Mouse (Mus musculus) kidney, postnatal 0 days (tissue): ENCODE data around the gene Sox5. TPM values are rescaled to one million over a fixed set of nuclear protein-coding genes. Genes with fewer than 3 reads are reported as not detected.

Source experiments
- ATAC-seq: fragments of 200-750 bp; cut with Nextera tagmentation; replicated peaks from 2 replicates; pipeline ENCODE4 v1.8.0; 2017; ENCODE audit warnings: low read depth, moderate number of reproducible peaks, moderate TSS enrichment, moderate library complexity; ENCODE audit not compliant: low FRiP score
- DNase-seq: peaks from one replicate; pipeline ENCODE4 v3.0.0-alpha.2; 2016; ENCODE audit warnings: low spot score
- H3K27ac ChIP-seq: fragments of 300-500 bp; sonication (generic); 2 replicates; pipeline ENCODE4 v1.5.1; 2014; ENCODE audit warnings: mild to moderate bottlenecking
- H3K27me3 ChIP-seq: fragments of 300-500 bp; sonication (generic); 2 replicates; pipeline ENCODE4 v1.6.1; 2014; ENCODE audit warnings: low read length, mixed read lengths; ENCODE audit not compliant: insufficient read depth
- H3K36me3 ChIP-seq: fragments of 300-500 bp; sonication (generic); 2 replicates; pipeline ENCODE4 v1.6.1; 2014; ENCODE audit warnings: low read length, mixed read lengths; ENCODE audit not compliant: insufficient read depth
- H3K4me1 ChIP-seq: fragments of 300-500 bp; sonication (generic); replicated peaks from 2 replicates; pipeline ENCODE4 v1.6.1; 2014; ENCODE audit warnings: antibody characterized with exemption, low read length, mixed read lengths; ENCODE audit not compliant: insufficient read depth
- H3K4me2 ChIP-seq: fragments of 300-500 bp; sonication (generic); 2 replicates; pipeline ENCODE4 v1.6.1; 2014; ENCODE audit warnings: mild to moderate bottlenecking, low read length, moderate library complexity, mixed read lengths
- H3K4me3 ChIP-seq: fragments of 300-500 bp; sonication (generic); replicated peaks from 2 replicates; pipeline ENCODE4 v1.5.1; 2014; ENCODE audit warnings: low read depth, low read length
- H3K9ac ChIP-seq: fragments of 300-500 bp; sonication (generic); 2 replicates; pipeline ENCODE4 v1.6.1; 2014; ENCODE audit warnings: low read depth, low read length
- H3K9me3 ChIP-seq: fragments of 300-500 bp; sonication (generic); replicated peaks from 2 replicates; pipeline ENCODE4 v1.6.1; 2016; ENCODE audit warnings: low read length, inconsistent platforms, mixed read lengths
- CTCF ChIP-seq: IDR thresholded peaks from 2 replicates; pipeline ENCODE4 v1.5.1; 2016; ENCODE audit warnings: antibody characterized with exemption, low read depth, mild to moderate bottlenecking, moderate library complexity
- WGBS: fragments of 180-500 bp; shearing (Covaris S2); extraction: QIAGEN DNeasy Blood & Tissue Kit; methylation state at CpG from one replicate; pipeline ENCODE4 v1.1.7; 2014; 5-methylcytosine and 5-hydroxymethylcytosine counted together
- polyA plus RNA-seq: library from polyadenylated mRNA; unstranded; fragments of >200 nt; fragmentation: Nextera tagmentation; extraction: Ambion mirVana; gene quantifications from 2 replicates; pipeline ENCODE4 v1.2.1, GENCODE M21; 2015

Gene Sox5
- polyA plus RNA-seq, 1 experiment from 2014 or later: 6.1 TPM

DNA sequence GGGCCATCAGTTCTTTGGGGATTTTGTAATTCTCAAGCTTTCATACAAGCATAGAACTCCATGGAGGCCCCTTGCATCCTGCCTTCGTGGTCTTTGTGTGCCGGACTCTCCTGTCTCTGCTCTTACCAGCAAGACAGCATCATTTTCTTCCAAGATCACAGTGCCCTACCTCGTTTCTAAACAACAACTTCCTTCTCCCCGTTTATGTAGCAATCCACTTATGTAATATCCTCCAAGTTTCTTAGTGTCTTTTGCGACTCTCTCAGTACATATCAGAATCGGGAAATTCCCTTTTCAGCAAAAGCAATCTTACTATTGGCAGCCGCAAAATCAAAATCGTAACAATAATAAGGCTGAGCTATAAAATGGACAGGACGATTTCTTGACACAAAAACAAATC is 324.3 kb downstream of the Sox5 start:
- 89% methylated on average over 9 of the region's 9 CpGs for WGBS
- no peaks in the 10 kb centered on the region for H3K4me1 ChIP-seq
- no peaks in the 10 kb centered on the region for H3K9me3 ChIP-seq
- H3K4me3 ChIP-seq: no peak overlapping the region
- ATAC-seq: no peak
- DNase-seq: no peak
- no peak overlapping the region for H3K27ac ChIP-seq
- H3K4me2 ChIP-seq: no peak overlapping the region
- TF ChIP-seq CTCF: no peak
- no peak overlapping the region for H3K9ac ChIP-seq
- H3K36me3 ChIP-seq: no peaks in the 10 kb centered on the region
- H3K27me3 ChIP-seq: no peaks in the 10 kb centered on the region

DNA sequence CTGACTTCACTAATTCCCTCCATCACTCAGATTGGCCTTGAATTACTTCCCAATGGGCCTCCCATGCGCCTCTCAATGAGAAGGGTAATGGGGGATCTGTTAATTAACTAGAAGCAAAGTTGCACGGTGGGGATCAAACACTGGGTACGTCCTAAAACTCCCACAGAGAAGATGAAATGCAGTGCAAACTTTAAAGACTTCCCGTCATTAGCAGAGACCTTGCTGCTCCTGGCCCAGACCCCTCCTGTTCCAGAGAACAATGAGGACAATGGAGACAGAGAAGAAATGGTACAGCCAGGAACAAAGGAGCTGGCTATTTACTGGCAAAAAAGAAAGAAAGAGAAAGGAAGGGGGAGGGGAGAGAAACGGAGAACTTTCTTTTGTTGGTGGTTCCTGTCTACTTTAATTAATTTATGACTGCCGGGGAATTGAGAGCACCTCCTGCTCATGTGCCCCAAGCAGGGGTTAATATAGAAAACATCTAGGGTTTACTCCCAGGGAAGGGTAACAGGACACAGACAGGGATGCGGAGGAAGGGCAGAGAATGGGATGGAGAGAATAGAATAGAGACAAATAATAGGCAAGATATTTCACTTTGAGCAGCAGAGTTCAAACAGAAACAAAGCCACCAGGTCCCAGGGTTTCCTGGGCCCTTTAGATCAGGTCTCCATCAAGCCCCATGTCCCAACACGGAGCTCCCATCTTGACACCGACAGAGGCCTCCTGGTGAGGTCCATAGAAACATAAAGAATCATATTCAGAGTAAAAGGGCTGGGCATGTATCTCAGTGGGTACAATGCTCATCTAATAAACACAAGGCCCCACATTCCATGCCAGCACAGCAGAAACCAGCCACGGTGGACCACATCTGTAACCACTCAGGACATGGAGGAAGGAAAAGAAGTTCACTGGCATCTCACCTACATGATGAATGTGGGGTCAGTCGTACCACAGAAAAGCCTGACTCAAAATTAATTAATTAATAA is 327.2 kb downstream of the Sox5 start:
- Histone ChIP-seq H3K4me1 (no peaks in the 10 kb centered on the region), H3K27ac (no peak overlapping the region), H3K36me3 (no peaks in the 10 kb centered on the region), H3K4me3 (no peak overlapping the region), H3K27me3 (no peaks in the 10 kb centered on the region), H3K9ac (no peak overlapping the region), H3K4me2 (0 out of 2 replicates have a peak overlapping the region, but pooled peaks have one; percentile 3), H3K9me3 (no peaks in the 10 kb centered on the region)
- ATAC-seq: no peak
- no peak for TF ChIP-seq CTCF
- peak; percentile 16 for DNase-seq
- WGBS: 30% methylated on average over 11 of the region's 11 CpGs

DNA sequence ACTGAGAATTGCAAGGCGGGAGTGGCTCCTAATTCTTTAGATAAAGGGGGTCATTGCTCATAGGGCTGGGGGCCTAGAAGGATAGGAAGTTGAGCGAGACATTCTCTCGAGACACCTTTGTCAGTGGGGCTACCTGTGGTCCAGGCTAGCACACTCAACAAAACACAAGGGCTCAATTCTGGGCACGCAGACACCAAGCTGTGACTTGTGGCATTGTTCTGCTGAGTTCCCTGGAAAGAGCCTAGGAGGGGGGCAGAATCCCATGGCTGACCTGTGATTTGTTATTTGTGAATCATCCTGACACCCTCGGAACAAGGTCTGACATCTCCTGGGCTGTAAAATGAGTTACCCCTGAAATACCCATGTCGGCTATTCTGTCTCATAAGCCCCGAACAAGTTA is 328.2 kb downstream of the Sox5 start:
- WGBS: 60% methylated on average over 7 of the region's 7 CpGs
- H3K4me1 ChIP-seq: no peaks in the 10 kb centered on the region
- no peaks in the 10 kb centered on the region for H3K27me3 ChIP-seq
- TF ChIP-seq CTCF: no peak
- no peaks in the 10 kb centered on the region for H3K9me3 ChIP-seq
- H3K9ac ChIP-seq: no peak overlapping the region
- no peak overlapping the region for H3K27ac ChIP-seq
- no peak overlapping the region for H3K4me2 ChIP-seq
- no peak for DNase-seq
- H3K4me3 ChIP-seq: no peak overlapping the region
- no peak for ATAC-seq
- H3K36me3 ChIP-seq: no peaks in the 10 kb centered on the region

DNA sequence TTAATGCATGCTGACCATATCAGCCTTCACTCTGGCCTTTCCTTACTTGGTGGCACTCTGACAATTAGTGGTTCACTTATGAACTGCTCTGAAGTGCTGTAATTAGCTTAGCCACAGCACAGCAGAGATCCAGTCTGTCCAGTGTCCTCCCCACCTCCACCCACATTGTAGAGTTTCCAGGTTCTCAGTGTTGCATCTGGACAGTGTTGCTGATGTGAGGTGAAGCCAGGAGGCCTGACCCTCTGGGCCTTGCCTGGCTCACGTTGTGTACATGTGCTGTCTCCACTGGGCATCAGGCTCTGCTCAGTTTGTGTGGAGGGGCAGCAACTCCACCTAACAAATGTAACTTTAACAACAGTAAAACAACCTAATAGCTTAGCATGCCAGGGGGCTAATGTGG is 328.6 kb downstream of the Sox5 start:
- ATAC-seq (no peak), DNase-seq (no peak)
- Histone ChIP-seq H3K9me3 (no peaks in the 10 kb centered on the region), H3K36me3 (no peaks in the 10 kb centered on the region), H3K4me2 (no peak overlapping the region), H3K4me3 (no peak overlapping the region), H3K27ac (no peak overlapping the region), H3K4me1 (no peaks in the 10 kb centered on the region), H3K9ac (no peak overlapping the region), H3K27me3 (no peaks in the 10 kb centered on the region)
- no peak for TF ChIP-seq CTCF
- 42% methylated on average over 1 of the region's 1 CpGs for WGBS

DNA sequence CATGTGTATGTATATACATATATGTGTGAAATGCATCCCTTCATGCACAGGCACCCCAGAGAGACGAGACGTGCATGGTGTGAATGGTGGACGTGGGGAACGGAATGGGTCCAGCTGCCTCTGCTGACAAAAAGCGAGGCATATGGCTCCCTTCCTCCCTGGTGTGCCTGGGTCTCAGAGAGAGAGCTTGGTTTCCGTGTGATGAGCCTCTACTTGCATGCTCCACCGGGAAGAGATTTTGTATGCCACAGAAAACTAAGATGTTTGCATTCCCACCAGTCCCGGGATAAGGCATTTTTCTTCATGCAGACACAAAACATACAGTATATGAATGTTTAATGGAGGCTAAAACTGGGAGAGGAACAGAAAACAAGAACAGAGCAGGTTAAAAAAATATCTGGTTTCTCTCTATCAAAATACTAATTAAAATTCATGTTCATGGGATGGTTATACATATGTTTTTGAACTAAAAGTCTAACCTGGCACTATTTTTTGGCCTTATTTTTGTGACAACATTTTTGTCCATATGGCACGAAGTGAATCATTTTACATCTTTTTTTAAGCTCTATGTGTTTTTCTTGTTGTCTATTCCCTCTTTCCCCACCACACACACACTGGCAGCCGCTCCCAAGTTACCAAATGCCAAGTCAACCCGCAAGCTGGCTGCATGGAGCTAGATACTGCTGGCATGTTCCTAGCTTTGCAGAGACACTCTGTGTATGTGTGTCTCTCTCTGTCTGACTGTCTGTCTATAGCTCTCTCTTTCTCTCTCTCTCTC is 329.4 kb downstream of the Sox5 start:
- ATAC-seq (no peak), DNase-seq (no peak)
- H3K4me2 ChIP-seq: no peak overlapping the region
- no peak overlapping the region for H3K9ac ChIP-seq
- no peaks in the 10 kb centered on the region for H3K36me3 ChIP-seq
- WGBS: 84% methylated on average over 11 of the region's 11 CpGs
- TF ChIP-seq CTCF: no peak
- no peaks in the 10 kb centered on the region for H3K9me3 ChIP-seq
- H3K4me1 ChIP-seq: no peaks in the 10 kb centered on the region
- H3K27ac ChIP-seq: no peak overlapping the region
- no peak overlapping the region for H3K4me3 ChIP-seq
- H3K27me3 ChIP-seq: no peaks in the 10 kb centered on the region

DNA sequence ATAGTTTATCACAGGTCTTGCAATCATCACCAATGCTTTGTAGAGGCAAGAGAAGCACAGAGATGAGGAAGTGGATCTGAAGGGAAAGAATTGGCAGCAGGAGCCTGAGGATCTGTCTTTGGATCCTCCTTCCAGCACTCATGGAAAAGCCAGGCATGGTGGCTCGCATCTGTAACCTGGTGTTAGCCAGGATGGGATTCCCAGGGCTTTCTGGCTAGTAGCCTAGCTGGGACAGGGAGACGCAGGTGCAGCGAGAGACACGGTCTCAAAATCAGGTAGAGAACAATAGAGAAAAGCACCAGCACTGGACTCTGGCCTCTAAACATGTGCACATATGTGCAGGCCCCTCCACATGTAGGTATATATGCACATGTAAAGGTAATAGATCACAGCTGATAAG is 330.1 kb downstream of the Sox5 start:
- H3K27ac ChIP-seq: no peak overlapping the region
- no peaks in the 10 kb centered on the region for H3K4me1 ChIP-seq
- no peaks in the 10 kb centered on the region for H3K9me3 ChIP-seq
- no peak overlapping the region for H3K4me3 ChIP-seq
- H3K4me2 ChIP-seq: no peak overlapping the region
- no peaks in the 10 kb centered on the region for H3K27me3 ChIP-seq
- WGBS: 96% methylated on average over 4 of the region's 4 CpGs
- no peak for TF ChIP-seq CTCF
- ATAC-seq (no peak), DNase-seq (no peak)
- no peak overlapping the region for H3K9ac ChIP-seq
- no peaks in the 10 kb centered on the region for H3K36me3 ChIP-seq
